Mouse (Mus musculus) midbrain, postnatal 0 days (tissue): ENCODE results near the gene Vcl. TPM values are rescaled to one million over a fixed set of nuclear protein-coding genes. Genes with fewer than 3 reads are reported as not detected.

Source experiments
- ATAC-seq: fragments of 200-750 bp; cut with Nextera tagmentation; 2 replicates; pipeline ENCODE4 v1.8.0; 2017; ENCODE audit warnings: moderate number of reproducible peaks, mild to moderate bottlenecking, moderate TSS enrichment, moderate library complexity; ENCODE audit not compliant: low FRiP score
- DNase-seq: peaks from one replicate; pipeline ENCODE4 v3.0.0-alpha.2; 2015; ENCODE audit warnings: low spot score
- H3K27ac ChIP-seq: fragments of 300-500 bp; sonication (generic); 2 replicates; pipeline ENCODE4 v1.5.1; 2014; ENCODE audit warnings: low read depth, mild to moderate bottlenecking, low read length, mixed read lengths
- H3K27me3 ChIP-seq: fragments of 300-500 bp; sonication (generic); 2 replicates; pipeline ENCODE4 v1.6.1; 2014; ENCODE audit warnings: low read length, control low read depth, mixed read lengths; ENCODE audit not compliant: insufficient read depth
- H3K36me3 ChIP-seq: fragments of 300-500 bp; sonication (generic); 2 replicates; pipeline ENCODE4 v1.6.1; 2014; ENCODE audit warnings: low read length, control low read depth, mixed read lengths; ENCODE audit not compliant: insufficient read depth
- H3K4me1 ChIP-seq: fragments of 300-500 bp; sonication (generic); 2 replicates; pipeline ENCODE4 v1.6.1; 2014; ENCODE audit warnings: mild to moderate bottlenecking, control low read depth, antibody characterized with exemption, low read length, mixed read lengths; ENCODE audit not compliant: insufficient read depth
- H3K4me2 ChIP-seq: fragments of 300-500 bp; sonication (generic); 2 replicates; pipeline ENCODE4 v1.6.1; 2014; ENCODE audit warnings: low read depth, mild to moderate bottlenecking, low read length, mixed read lengths; ENCODE audit not compliant: poor library complexity, severe bottlenecking
- H3K4me3 ChIP-seq: fragments of 300-500 bp; sonication (generic); 2 replicates; pipeline ENCODE4 v1.5.1; 2014; ENCODE audit warnings: low read depth, mild to moderate bottlenecking, low read length, moderate library complexity
- H3K9ac ChIP-seq: fragments of 300-500 bp; sonication (generic); replicated peaks from 2 replicates; pipeline ENCODE4 v1.6.1; 2014; ENCODE audit warnings: mild to moderate bottlenecking, low read length, moderate library complexity, mixed read lengths; ENCODE audit not compliant: poor library complexity, severe bottlenecking
- H3K9me3 ChIP-seq: fragments of 300-500 bp; sonication (generic); 2 replicates; pipeline ENCODE4 v1.6.1; 2016; ENCODE audit warnings: low read length, control low read depth
- CTCF ChIP-seq: IDR thresholded peaks from 2 replicates; pipeline ENCODE4 v1.5.1; 2016; ENCODE audit warnings: antibody characterized with exemption, mild to moderate bottlenecking
- WGBS: fragments of 180-500 bp; shearing (Covaris S2); extraction: QIAGEN DNeasy Blood & Tissue Kit; methylation state at CpG from one replicate; pipeline ENCODE4 v1.1.7; 2014; 5-methylcytosine and 5-hydroxymethylcytosine counted together
- polyA plus RNA-seq: library from polyadenylated mRNA; unstranded; fragments of >200 nt; fragmentation: Nextera tagmentation; extraction: Ambion mirVana; gene quantifications from 2 replicates; pipeline ENCODE4 v1.2.1, GENCODE M21; 2015
- total RNA-seq: library from RNA; depleted of rRNA; stranded (reverse); fragments of >200 nt; gene quantifications from 2 replicates; pipeline ENCODE4 v1.2.3, GENCODE M21; 2014

Gene Vcl
- total and polyA plus RNA-seq, 2 experiments from 2014 or later: 8.6 to 21.6 TPM

DNA sequence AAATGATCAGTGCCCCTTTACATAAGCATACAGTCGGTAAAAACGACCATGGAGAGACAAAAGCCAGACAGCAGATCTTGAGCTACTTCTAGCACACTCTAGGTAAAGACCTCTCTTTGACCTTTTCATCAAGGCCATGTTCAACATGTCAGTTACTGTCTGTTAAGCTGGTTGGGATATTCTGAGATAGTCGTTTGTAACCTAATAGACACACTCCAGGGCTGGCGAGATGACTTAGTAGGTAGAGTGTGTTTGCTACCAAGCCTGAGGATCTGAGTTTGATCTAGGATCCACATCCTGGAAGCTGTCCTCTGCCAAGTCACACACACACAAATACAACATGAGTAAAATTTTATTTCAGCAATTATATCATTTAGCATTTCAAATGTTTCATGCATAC lies 110.4 kb downstream of the Vcl start:
- ATAC-seq: no peak
- Histone ChIP-seq H3K9me3 (no peaks in the 10 kb centered on the region), H3K4me3 (no peak overlapping the region), H3K4me2 (no peak overlapping the region), H3K27me3 (no peaks in the 10 kb centered on the region), H3K4me1 (no peaks in the 10 kb centered on the region), H3K36me3 (peaks cover 35% of the 10 kb centered on the region), H3K9ac (no peak overlapping the region), H3K27ac (no peak overlapping the region)
- TF ChIP-seq CTCF: no peak
- WGBS: 91% methylated on average over 4 of the region's 4 CpGs
- no peak for DNase-seq

DNA sequence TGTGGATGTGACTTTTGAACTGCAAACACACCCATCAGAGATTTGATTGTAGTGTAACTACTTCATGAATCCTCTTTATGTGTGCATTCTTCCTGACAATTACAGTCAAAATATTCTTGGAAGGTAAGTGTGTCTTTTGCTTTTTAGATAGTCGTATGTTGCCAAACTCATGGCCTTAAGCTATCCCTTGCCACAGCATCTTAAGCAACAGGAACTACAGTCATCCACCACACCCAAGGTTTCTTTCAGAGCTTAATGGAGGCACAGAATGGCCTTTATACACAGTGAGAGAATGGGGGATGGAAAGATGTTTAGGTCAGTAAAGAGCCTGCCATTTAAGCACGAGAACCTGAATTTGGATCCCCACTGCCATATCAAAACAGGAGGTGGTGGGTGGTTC lies 118.6 kb downstream of the Vcl start:
- Histone ChIP-seq H3K27ac (no peak overlapping the region), H3K4me3 (no peak overlapping the region), H3K9ac (no peak overlapping the region), H3K27me3 (no peaks in the 10 kb centered on the region), H3K4me1 (no peaks in the 10 kb centered on the region; the same call in 1 of the 2 replicates), H3K9me3 (no peaks in the 10 kb centered on the region), H3K4me2 (no peak overlapping the region), H3K36me3 (peaks cover 2% of the 10 kb centered on the region; the same call in 1 of the 2 replicates)
- TF ChIP-seq CTCF: no peak
- ATAC-seq (no peak), DNase-seq (no peak)
- WGBS: 90% methylated on average over 2 of the region's 2 CpGs

DNA sequence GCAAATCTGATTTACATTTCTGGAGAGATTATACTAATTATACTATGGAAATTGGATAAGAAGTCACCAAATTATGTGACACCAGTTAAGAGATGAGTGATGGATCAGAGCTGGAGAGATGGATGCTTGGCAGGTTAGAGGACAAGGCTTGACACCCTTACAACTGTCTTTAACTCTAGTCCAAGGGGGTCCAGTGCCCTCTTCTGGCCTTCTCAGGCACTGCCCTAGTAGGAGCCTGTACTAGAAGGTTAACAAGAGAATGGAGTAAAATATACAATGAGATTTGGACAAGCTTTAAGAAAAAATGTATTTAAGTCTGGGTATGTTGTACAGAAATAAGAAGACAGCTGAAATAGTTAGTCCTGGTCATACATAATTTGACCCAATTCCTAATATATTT lies 119.7 kb downstream of the Vcl start:
- ATAC-seq (no peak), DNase-seq (peak; percentile 31)
- Histone ChIP-seq H3K4me3 (no peak overlapping the region), H3K36me3 (0 out of 2 replicates have a peak, but pooled peaks cover 2% of the 10 kb centered on the region), H3K27ac (no peak overlapping the region), H3K27me3 (no peaks in the 10 kb centered on the region), H3K9me3 (no peaks in the 10 kb centered on the region), H3K4me1 (no peaks in the 10 kb centered on the region; the same call in 1 of the 2 replicates), H3K9ac (no peak overlapping the region), H3K4me2 (no peak overlapping the region)
- peak; percentile 61 for TF ChIP-seq CTCF

DNA sequence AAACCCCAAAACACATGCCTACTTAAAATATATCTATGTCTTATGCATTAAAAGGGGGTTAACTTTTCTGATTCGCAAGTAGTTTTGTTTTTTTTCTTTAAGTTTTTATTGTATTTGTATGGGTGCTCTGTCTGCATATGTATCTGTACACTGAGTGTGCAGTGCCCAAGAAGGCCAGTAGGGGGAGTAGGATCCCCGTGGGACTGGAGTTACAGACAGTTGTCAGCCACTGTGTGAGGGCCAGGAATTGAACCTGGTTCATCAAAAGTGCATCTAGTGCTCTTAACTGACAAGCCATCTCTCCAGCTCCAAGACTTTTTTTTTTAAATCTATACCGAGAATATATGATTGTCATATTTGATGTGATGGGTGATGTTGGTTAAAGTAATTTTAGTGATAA lies 121.5 kb downstream of the Vcl start:
- Histone ChIP-seq H3K9ac (no peak overlapping the region), H3K36me3 (no peaks in the 10 kb centered on the region), H3K27ac (no peak overlapping the region), H3K4me3 (0 out of 2 replicates have a peak overlapping the region, but pooled peaks have one; percentile 94), H3K27me3 (no peaks in the 10 kb centered on the region), H3K4me1 (no peaks in the 10 kb centered on the region; the same call in 1 of the 2 replicates), H3K4me2 (peak overlapping the region; percentile 91; the same call in 1 of the 2 replicates), H3K9me3 (no peaks in the 10 kb centered on the region)
- DNase-seq: peak; percentile 40
- no peak for ATAC-seq
- WGBS: 83% methylated on average over 3 of the region's 3 CpGs
- TF ChIP-seq CTCF: peak; percentile 66

DNA sequence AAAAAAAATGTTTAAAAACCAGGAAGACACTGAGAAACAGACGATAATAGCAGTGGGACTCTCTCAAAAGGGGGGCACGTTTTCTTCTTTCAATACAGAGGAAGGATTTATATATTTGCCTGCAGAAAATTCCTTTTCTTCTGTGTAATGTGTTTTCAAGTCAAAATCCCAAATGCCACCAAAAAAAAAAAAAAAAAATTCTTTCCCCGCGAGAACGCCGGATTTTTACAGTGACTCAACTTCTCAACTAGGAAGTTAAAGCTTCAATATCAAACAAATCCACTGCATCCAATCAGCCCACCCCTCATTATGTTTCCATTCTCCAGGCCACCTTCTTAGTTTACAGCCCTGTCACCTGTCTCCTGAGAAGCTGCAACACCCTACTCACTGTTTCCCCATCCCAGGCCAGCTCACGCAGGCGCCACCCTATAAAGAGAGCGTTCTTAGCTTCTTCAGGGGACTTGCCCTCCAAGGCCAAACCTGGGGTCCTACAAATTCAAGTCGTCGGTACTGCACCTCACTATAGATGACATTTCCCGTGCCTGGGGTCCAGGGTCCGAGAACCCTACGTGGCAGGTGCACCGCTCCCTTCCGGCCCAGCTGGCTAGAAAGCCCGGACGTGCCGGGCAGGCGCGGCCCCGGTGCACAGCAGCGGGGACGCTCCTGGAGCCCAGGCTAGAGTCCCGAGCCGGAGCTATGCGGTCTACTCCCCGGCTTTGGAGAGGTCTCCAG lies 122.3 kb downstream of the Vcl start:
- H3K4me3 ChIP-seq: peak overlapping the region; percentile 94
- H3K36me3 ChIP-seq: no peaks in the 10 kb centered on the region
- 9% methylated on average over 28 of the region's 28 CpGs for WGBS
- no peak for TF ChIP-seq CTCF
- H3K4me1 ChIP-seq: no peaks in the 10 kb centered on the region; the same call in 1 of the 2 replicates
- peak; percentile 14 for DNase-seq
- H3K27ac ChIP-seq: peak overlapping the region; percentile 88
- peak overlapping the region; percentile 91 for H3K4me2 ChIP-seq
- no peaks in the 10 kb centered on the region for H3K27me3 ChIP-seq
- H3K9me3 ChIP-seq: no peaks in the 10 kb centered on the region
- peak overlapping the region; percentile 90 for H3K9ac ChIP-seq
- peak; percentile 2; the same call in 1 of the 2 replicates for ATAC-seq

DNA sequence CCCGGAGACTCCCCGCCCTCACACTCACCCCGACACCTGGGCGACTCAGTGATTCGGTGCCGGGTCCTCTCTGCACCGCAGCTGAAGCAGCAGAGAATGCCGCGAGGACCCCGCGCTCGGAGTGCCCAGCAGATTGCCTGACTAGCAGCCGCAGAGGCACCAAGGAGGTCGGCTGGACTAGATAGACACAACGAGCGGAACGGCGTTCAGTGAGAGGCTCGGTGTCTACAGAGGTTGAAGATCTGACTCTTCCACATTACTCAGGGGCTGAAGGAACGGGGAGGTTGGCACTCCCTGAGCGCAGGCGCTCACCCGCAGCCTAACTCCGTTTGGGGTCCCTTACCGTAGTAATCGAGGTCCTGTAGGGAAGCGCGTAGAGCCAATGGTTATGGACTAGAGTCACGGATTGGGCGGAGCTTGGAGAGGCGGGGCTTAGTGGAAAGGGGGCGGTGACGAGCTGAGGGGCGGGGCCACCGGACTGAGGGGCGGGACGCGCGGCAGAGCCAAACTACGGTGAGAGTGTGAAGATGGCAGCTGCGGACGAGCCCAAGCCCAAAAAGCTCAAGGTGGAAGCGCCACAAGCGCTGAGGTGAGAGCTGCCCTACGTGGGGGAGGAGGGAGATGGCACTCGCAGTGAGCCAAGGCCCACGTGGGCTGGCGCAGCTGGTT lies 123.0 kb downstream of the Vcl start, which contains the start of the genes Ap3m1 and Adk:
Gene Ap3m1 (minus strand): TSS at position 397 of the 669 bp plus-strand sequence.
Gene Adk (plus strand): TSS at position 463 of the 669 bp plus-strand sequence.
- DNase-seq: peak; percentile 97
- Histone ChIP-seq H3K36me3 (no peaks in the 10 kb centered on the region), H3K27me3 (no peaks in the 10 kb centered on the region), H3K4me3 (peak within 1 kb of the TSS; percentile 94), H3K4me1 (no peaks in the 10 kb centered on the region; the same call in 1 of the 2 replicates), H3K9ac (peak within 1 kb of the TSS; percentile 90), H3K9me3 (no peaks in the 10 kb centered on the region), H3K4me2 (peak within 1 kb of the TSS; percentile 91), H3K27ac (peak within 1 kb of the TSS; percentile 88)
- no peak for TF ChIP-seq CTCF
- ATAC-seq: peak; percentile 97
- under 1% methylated on average over 47 of the region's 48 CpGs for WGBS
